Mouse (Mus musculus): Measurements from ENCODE around the gene H2al1n. TPM values are rescaled to one million over a fixed set of nuclear protein-coding genes. Genes with fewer than 3 reads are reported as not detected.

Gene H2al1n
- polyA plus RNA-seq (2017; shearing (Covaris generic)) = not detected

GRCm38 (mm10) chrX:14210848-14211247 is at the start of gene H2al1n:
H2al1n (plus strand) TSS chrX:14211148.

Data from CD4-positive, CD25-positive, alpha-beta regulatory T cell, adult 9 weeks (primary cell).